Mouse (Mus musculus): ENCODE measurements around the gene 1700028P14Rik.

- TF ChIP-seq ZNF384 (IDR thresholded peaks at IDR 0.05; ENCODE audit: low read depth, low read length) (no peak), CHD2 (IDR thresholded peaks at IDR 0.05; ENCODE audit: low read depth, low read length) (no peak), HCFC1 (IDR thresholded peaks at IDR 0.05; ENCODE audit: borderline replicate concordance, insufficient read depth, low read length) (no peak)
Observed at GRCm38 (mm10) chr19:23647308-23647707, 5.3 kb downstream of the 1700028P14Rik start.
